Mouse (Mus musculus) hindbrain, embryonic 14.5 days (tissue): Measurements from ENCODE around the gene Yes1. TPM values are rescaled to one million over a fixed set of nuclear protein-coding genes. Genes with fewer than 3 reads are reported as not detected.

Experiments
- ATAC-seq: fragments of 200-750 bp; cut with Nextera tagmentation; 2 replicates; pipeline ENCODE4 v1.8.0; 2017; ENCODE audit warnings: moderate number of reproducible peaks, mild to moderate bottlenecking, moderate TSS enrichment, moderate library complexity; ENCODE audit not compliant: low FRiP score
- DNase-seq: peaks from one replicate; pipeline ENCODE4 v3.0.0-alpha.2; 2015; ENCODE audit warnings: low spot score
- H3K27ac ChIP-seq: fragments of 300-500 bp; sonication (generic); 2 replicates; pipeline ENCODE4 v1.5.1; 2014; ENCODE audit warnings: mild to moderate bottlenecking, moderate library complexity
- H3K27me3 ChIP-seq: fragments of 300-500 bp; sonication (generic); 2 replicates; pipeline ENCODE4 v1.6.1; 2014; ENCODE audit warnings: mild to moderate bottlenecking, low read length, mixed read lengths; ENCODE audit not compliant: control insufficient read depth, insufficient read depth
- H3K36me3 ChIP-seq: fragments of 300-500 bp; sonication (generic); replicated peaks from 2 replicates; pipeline ENCODE4 v1.6.1; 2014; ENCODE audit not compliant: control insufficient read depth, insufficient read depth
- H3K4me1 ChIP-seq: fragments of 300-500 bp; sonication (generic); replicated peaks from 2 replicates; pipeline ENCODE4 v1.6.1; 2014; ENCODE audit warnings: antibody characterized with exemption, low read length, mixed read lengths; ENCODE audit not compliant: control insufficient read depth, insufficient read depth
- H3K4me2 ChIP-seq: fragments of 300-500 bp; sonication (generic); replicated peaks from 2 replicates; pipeline ENCODE4 v1.6.1; 2014; ENCODE audit warnings: mild to moderate bottlenecking, moderate library complexity
- H3K4me3 ChIP-seq: fragments of 300-500 bp; sonication (generic); replicated peaks from 2 replicates; pipeline ENCODE4 v1.5.1; 2014; ENCODE audit warnings: mild to moderate bottlenecking, low read length
- H3K9ac ChIP-seq: fragments of 300-500 bp; sonication (generic); 2 replicates; pipeline ENCODE4 v1.6.1; 2014
- H3K9me3 ChIP-seq: fragments of 300-500 bp; sonication (generic); 2 replicates; pipeline ENCODE4 v1.6.1; 2016; ENCODE audit warnings: low read length; ENCODE audit not compliant: control insufficient read depth
- WGBS: fragments of 180-500 bp; shearing (Covaris S2); extraction: QIAGEN DNeasy Blood & Tissue Kit; methylation state at CpG from one replicate; pipeline ENCODE4 v1.1.7; 2014; 5-methylcytosine and 5-hydroxymethylcytosine counted together
- polyA plus RNA-seq: library from polyadenylated mRNA; unstranded; fragments of >200 nt; fragmentation: Nextera tagmentation; extraction: Ambion mirVana; gene quantifications from 2 replicates; pipeline ENCODE4 v1.2.1, GENCODE M21; 2014

Gene Yes1
- polyA plus RNA-seq, 1 experiment from 2014 or later, result 25.0 TPM

DNA sequence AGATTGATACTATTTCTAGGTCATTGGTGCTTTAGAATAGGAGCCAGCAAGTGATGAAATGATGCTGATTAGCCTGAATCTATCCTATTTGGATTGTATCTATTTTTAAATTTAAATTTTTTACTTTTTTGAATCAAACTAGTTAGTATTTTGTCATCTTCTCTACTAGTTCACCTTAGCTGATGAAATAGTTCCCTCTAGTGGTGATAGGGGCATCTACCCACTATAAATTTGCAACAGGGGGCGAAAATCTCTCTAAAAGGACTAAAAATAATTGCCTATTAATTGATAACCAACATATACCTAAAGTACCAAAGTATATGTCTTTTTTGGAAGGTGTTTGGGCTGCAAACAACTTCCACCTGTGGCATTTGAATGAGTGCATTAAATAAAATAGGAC, 46.4 kb downstream of the Yes1 start:
- Histone ChIP-seq H3K36me3 (peaks cover 23% of the 10 kb centered on the region), H3K9ac (no peak overlapping the region), H3K4me1 (no peaks in the 10 kb centered on the region), H3K9me3 (no peaks in the 10 kb centered on the region), H3K4me2 (no peak overlapping the region), H3K27ac (no peak overlapping the region), H3K4me3 (no peak overlapping the region), H3K27me3 (no peaks in the 10 kb centered on the region)
- ATAC-seq, result no peak
- DNase-seq, result peak; percentile 61
- 58% methylated on average over 1 of the region's 1 CpGs for WGBS

DNA sequence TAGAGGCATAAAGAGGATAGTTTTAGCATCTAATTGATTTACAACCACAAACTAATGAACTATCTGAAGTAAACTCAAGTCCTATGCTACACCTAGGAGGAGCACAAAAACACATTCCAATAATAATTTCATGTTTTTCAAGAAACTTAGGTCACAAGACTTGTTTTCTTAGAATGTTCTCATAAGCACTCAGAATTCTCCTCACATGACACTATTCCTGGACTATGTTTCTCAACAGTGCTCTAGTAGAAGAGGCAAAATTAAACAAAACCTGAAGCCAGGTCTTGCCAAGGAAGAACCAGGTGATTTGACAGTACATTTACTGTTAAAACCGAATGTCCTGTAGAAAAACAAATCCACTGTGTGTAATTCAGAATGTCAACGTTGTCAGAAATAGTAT, 71.5 kb downstream of the Yes1 start:
- no peaks in the 10 kb centered on the region for H3K9me3 ChIP-seq
- no peaks in the 10 kb centered on the region for H3K27me3 ChIP-seq
- no peaks in the 10 kb centered on the region for H3K4me1 ChIP-seq
- H3K36me3 ChIP-seq, result peaks cover 7% of the 10 kb centered on the region; the same call in 1 of the 2 replicates
- no peak overlapping the region for H3K4me2 ChIP-seq
- DNase-seq (no peak), ATAC-seq (no peak)
- WGBS, result 56% methylated on average over 2 of the region's 2 CpGs
- no peak overlapping the region for H3K4me3 ChIP-seq
- no peak overlapping the region for H3K27ac ChIP-seq
- H3K9ac ChIP-seq, result no peak overlapping the region

DNA sequence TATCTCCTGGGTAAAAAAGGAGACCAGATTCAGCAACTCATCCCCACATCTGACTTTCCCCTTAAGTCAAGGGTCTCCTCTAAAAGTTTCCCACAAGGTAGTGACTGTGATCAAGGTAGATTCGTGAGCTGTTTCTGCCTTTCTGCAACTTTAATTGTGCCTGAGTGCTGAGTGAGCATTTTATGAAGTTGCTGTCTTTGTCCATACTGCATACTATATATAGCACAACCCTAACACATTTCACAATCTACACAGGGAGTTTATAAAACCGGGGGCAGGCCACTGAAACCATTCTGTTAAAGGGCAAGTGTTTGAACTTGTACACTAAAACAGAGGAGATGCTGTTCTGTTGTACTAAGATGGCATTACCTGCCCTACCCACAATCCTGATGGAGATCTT, 82.4 kb downstream of the Yes1 start:
- WGBS, result 64% methylated on average over 2 of the region's 2 CpGs

DNA sequence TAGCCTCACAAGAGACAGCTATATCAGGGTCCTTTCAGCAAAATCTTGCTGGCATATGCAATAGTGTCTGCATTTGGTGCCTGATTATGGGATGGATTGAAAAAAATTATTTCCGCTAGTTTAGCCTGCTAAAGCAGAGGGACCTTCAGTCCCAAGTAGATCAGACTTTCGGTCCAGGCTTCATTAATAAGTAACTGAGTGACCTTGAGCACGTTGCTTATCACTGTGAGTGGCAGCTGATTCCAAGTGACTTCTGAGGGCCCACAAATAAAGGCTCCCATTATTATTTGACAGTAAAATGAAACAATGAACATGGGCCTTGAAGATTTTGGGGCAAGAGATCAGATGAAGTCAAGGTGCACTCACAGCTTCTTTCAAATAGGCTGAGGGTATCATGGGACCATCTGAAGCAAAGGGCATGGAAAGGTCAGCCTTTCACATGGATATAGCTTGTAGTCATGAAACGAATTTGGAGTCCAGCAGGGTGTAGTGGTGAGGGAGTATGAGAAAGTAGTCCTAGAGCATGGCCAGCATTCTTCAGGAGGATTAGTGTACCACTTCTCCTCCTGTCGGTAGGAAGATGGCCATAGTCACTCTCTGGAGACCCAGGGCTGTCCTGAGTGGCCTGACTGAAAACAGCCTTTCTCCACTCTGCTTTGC, 86.4 kb downstream of the Yes1 start:
- no peaks in the 10 kb centered on the region for H3K36me3 ChIP-seq
- ATAC-seq (no peak), DNase-seq (no peak)
- 74% methylated on average over 5 of the region's 5 CpGs for WGBS
- H3K9ac ChIP-seq, result no peak overlapping the region
- H3K9me3 ChIP-seq, result no peaks in the 10 kb centered on the region
- no peak overlapping the region for H3K4me2 ChIP-seq
- H3K4me1 ChIP-seq, result no peaks in the 10 kb centered on the region
- H3K27ac ChIP-seq, result no peak overlapping the region
- H3K27me3 ChIP-seq, result no peaks in the 10 kb centered on the region
- H3K4me3 ChIP-seq, result no peak overlapping the region

More for the DNA sequence above, 82.4 kb downstream of the Yes1 start:
- no peaks in the 10 kb centered on the region for H3K9me3 ChIP-seq
- no peak overlapping the region for H3K9ac ChIP-seq
- no peak overlapping the region for H3K4me2 ChIP-seq
- no peaks in the 10 kb centered on the region for H3K27me3 ChIP-seq
- no peak overlapping the region for H3K4me3 ChIP-seq
- no peak overlapping the region for H3K27ac ChIP-seq
- DNase-seq (no peak), ATAC-seq (no peak)
- H3K36me3 ChIP-seq, result no peaks in the 10 kb centered on the region
- H3K4me1 ChIP-seq, result no peaks in the 10 kb centered on the region

DNA sequence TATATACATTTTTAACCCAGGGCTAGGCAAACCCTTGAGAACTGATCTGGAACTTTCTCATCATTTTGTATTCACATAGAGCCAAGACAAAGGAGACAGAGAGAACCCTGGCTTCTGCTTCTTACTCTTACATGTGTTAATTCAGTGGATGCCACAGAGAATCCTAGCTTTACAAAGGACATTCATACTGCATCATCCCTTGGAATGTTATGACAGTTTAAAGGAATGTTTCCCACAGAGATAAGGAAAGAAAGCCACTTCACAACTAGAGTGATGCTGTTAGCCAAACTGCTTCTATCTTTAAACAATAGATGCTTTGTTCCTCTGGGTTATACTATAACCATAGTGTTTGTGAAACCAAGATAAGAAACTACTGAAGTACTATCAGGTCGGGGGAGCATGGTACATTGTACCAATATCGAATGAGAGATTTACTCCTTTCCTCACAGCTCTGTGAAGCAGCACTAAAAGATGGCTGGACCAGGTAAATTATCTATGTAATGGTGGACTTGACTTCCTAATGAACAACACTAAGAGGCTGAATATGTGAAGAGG, 95.3 kb downstream of the Yes1 start:
- Histone ChIP-seq H3K4me3 (no peak overlapping the region), H3K9ac (no peak overlapping the region), H3K27me3 (no peaks in the 10 kb centered on the region), H3K4me1 (no peaks in the 10 kb centered on the region), H3K9me3 (no peaks in the 10 kb centered on the region), H3K27ac (no peak overlapping the region), H3K36me3 (no peaks in the 10 kb centered on the region), H3K4me2 (no peak overlapping the region)
- DNase-seq (no peak), ATAC-seq (no peak)
- WGBS, result 80% methylated on average over 2 of the region's 2 CpGs

DNA sequence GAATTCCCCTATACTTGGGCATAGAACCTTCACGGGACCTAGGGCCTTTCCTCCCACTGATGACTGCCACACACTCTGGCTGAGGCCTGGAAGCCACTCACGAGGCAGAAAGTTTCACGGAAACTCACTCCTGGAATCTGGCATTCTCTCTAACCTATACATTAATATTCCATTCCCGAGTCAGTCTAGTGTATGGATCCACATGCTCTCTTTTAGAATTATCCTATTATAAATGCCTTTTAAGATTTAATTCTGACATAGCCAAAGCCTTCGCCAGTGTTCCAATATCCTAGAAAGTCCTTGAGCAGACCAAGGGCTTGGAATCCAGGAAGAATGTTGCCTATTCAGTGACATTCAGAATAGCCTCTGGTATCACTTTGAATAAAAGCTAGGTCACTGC, 100.5 kb downstream of the Yes1 start:
- Histone ChIP-seq H3K27me3 (no peaks in the 10 kb centered on the region), H3K9me3 (no peaks in the 10 kb centered on the region), H3K9ac (no peak overlapping the region), H3K27ac (no peak overlapping the region), H3K36me3 (no peaks in the 10 kb centered on the region), H3K4me2 (no peak overlapping the region), H3K4me1 (peaks cover 7% of the 10 kb centered on the region), H3K4me3 (no peak overlapping the region)
- 79% methylated on average over 5 of the region's 5 CpGs for WGBS
- no peak for ATAC-seq
- no peak for DNase-seq

DNA sequence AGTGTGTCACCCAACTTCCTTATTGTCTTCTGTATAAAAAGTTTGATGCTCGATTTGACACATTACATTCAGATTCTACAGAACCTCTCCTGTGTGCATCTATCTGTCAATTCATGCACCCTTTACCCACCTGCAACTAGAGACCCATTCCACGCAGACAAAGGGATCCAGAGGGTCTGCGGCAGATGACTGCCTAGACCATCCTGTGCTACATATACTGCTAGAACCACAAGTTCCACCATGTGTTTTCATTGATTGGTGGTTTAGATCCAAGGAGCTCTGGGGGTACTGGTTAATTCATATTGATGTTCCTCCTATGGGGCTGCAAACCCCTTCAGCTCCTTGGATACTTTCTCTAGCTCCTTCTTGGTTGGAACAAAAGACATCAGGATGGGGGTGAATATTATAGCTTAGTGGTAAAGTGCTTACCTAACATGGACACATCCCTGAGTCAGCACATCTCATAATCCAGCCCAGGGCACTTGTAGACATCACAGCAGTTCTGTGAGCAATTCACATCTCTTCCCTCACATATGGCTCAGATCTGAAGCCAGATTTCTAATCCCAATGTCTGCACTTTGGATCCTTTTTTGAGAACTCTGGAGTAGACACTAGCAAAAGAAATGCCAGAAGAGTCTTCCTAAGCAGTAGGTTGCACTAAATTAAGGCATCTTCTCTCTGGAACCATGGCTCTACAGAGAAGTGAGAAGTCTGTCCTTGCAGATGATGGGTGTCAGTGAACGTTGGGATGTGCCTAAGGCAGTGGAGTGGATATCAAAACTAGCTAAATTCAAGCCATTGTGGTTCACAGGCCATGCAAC, 101.5 kb downstream of the Yes1 start:
- peak overlapping the region; percentile 80 for H3K4me3 ChIP-seq
- no peaks in the 10 kb centered on the region for H3K36me3 ChIP-seq
- WGBS, result 72% methylated on average over 4 of the region's 4 CpGs
- no peak overlapping the region for H3K27ac ChIP-seq
- no peaks in the 10 kb centered on the region for H3K27me3 ChIP-seq
- DNase-seq (no peak), ATAC-seq (no peak)
- H3K4me1 ChIP-seq, result peaks cover 7% of the 10 kb centered on the region
- H3K9me3 ChIP-seq, result no peaks in the 10 kb centered on the region
- H3K4me2 ChIP-seq, result peak overlapping the region; percentile 91
- no peak overlapping the region for H3K9ac ChIP-seq

DNA sequence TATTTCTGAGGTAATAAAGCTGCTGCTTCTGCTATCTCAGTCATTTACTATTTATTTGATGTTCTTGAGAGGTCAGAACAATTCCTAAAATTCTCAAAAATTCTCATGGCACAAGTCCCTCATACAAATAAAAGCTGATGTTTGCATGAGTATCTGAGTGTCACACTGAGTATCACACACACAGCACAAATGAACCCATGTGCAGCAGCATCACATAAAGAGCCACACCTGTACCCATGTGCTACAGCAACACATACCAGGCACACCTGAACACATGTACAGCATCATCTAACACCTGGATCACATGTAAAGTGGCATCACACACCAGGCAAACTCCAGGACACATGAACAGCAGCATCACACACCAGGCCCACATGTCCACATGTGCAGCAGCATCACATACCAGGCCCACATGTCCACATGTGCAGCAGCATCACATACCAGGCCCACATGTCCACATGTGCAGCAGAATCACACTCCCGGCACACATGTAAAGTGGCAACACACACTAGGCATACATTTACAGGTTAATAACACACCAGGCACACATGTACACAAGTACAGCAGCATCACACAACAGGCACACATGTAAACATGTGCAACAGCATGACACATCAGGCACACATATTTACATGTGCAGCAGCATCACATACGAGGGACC, 102.2 kb downstream of the Yes1 start:
- Histone ChIP-seq H3K4me1 (peaks cover 7% of the 10 kb centered on the region), H3K27ac (peak overlapping the region; percentile 91), H3K9me3 (no peaks in the 10 kb centered on the region), H3K4me3 (peak overlapping the region; percentile 80), H3K27me3 (no peaks in the 10 kb centered on the region), H3K36me3 (no peaks in the 10 kb centered on the region), H3K9ac (peak overlapping the region; percentile 81), H3K4me2 (peak overlapping the region; percentile 91)
- ATAC-seq (no peak; the same call in 1 of the 2 replicates), DNase-seq (no peak)
- 20% methylated on average over 2 of the region's 2 CpGs for WGBS
